Comparison of ENCODE assay signal across 9 mouse cellular contexts in the genomic region with DNA sequence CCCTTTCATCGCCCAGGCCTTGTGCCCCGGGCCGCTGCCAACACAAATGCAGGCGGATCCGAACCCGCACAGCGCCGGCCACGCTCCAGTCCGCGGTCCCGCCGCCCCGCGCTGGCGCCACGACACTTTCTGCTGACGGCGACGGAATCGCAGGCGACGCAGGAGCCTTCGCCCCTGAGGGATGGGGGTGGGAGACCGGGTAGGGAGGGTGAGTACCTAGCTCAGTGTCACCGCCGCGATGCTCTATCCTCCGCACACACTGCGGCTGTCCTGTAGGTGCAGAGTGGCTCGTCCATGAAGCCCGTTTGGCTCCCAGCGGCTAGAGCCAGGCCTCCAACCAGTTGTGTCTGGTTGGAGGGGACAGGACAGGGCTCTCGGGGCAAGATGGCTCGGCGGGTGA. TPM values are rescaled to one million over a fixed set of nuclear protein-coding genes. Genes with fewer than 3 reads are reported as not detected.
DNase-seq lines count a peak whose midpoint lies in the region; ATAC-seq and TF ChIP-seq lines count a peak whose summit lies in the region.
"Had no signal": no experiment of that assay in that cellular context is flagged by ENCODE, and none has a peak within 500 bp of the region (broad histone marks: within the 10 kb centered on the region; RNA-seq: fewer than 3 reads in every experiment).

No protein-coding gene starts in this region.

- no peaks in the 10 kb centered on the region for H3K9me3 ChIP-seq in heart, embryonic 15.5 days (replicated peaks)
- no peaks in the 10 kb centered on the region for H3K9me3 ChIP-seq in hindbrain, postnatal 0 days (ENCODE audit: low read length)
- no peaks in the 10 kb centered on the region for H3K9me3 ChIP-seq in midbrain, embryonic 16.5 days (replicated peaks; ENCODE audit: control insufficient read depth, low read length, poor library complexity, severe bottlenecking)

- H3K27me3 ChIP-seq in heart, embryonic 15.5 days: peaks cover 4% of the 10 kb centered on the region; the same call in 1 of the 2 replicates
- H3K27me3 ChIP-seq in hindbrain, postnatal 0 days (ENCODE audit: insufficient read depth, low read length): no peaks in the 10 kb centered on the region
- peaks cover 9% of the 10 kb centered on the region for H3K27me3 ChIP-seq in midbrain, embryonic 16.5 days (ENCODE audit: control insufficient read depth, insufficient read depth, low read depth, low read length)

- peak overlapping the region; percentile 29 for H3K4me3 ChIP-seq in heart, embryonic 15.5 days
- 0 out of 2 replicates have a peak overlapping the region, but pooled peaks have one; percentile 6 for H3K4me3 ChIP-seq in hindbrain, postnatal 0 days (ENCODE audit: low read length)
- peak overlapping the region; percentile 11; the same call in 1 of the 2 replicates for H3K4me3 ChIP-seq in midbrain, embryonic 16.5 days (ENCODE audit: low read depth, low read length)

- no peak for ATAC-seq in heart, embryonic 15.5 days (replicated peaks; ENCODE audit: insufficient number of reproducible peaks, insufficient read depth, low FRiP score, low read depth)
- no peak for ATAC-seq in hindbrain, postnatal 0 days
- ATAC-seq in midbrain, embryonic 16.5 days: no peak

- no peak for DNase-seq in heart, adult 18-20 months
- DNase-seq in embryo, embryonic 11 days: peak; percentile 45
- no peak for DNase-seq in hindbrain, postnatal 0 days (ENCODE audit: low spot score)
- DNase-seq in frontal cortex, postnatal 36 days (ENCODE audit: low spot score in 2 of 2): no peak
- no peak for DNase-seq in testis, postnatal 14 days (ENCODE audit: low spot score)
- no peak for DNase-seq in adrenal gland, adult 2 months
- DNase-seq: gastrocnemius, postnatal 25 days had no signal

- no peak for TF ChIP-seq CTCF in hindbrain, postnatal 0 days (IDR thresholded peaks at IDR 0.05; ENCODE audit: low read depth)

- peak overlapping the region; percentile 62 for H3K4me2 ChIP-seq in heart, embryonic 15.5 days
- peak overlapping the region; percentile 38; the same call in 1 of the 2 replicates for H3K4me2 ChIP-seq in hindbrain, postnatal 0 days (ENCODE audit: low read depth, low read length)
- peak overlapping the region; percentile 39 for H3K4me2 ChIP-seq in midbrain, embryonic 16.5 days (ENCODE audit: low read length)

- H3K9ac ChIP-seq in heart, embryonic 15.5 days: peak overlapping the region; percentile 33; the same call in 1 of the 2 replicates
- peak overlapping the region; percentile 13; the same call in 1 of the 2 replicates for H3K9ac ChIP-seq in hindbrain, postnatal 0 days (replicated peaks; ENCODE audit: low read length)
- no peak overlapping the region for H3K9ac ChIP-seq in midbrain, embryonic 16.5 days (ENCODE audit: low read depth, low read length)

- no peaks in the 10 kb centered on the region for H3K36me3 ChIP-seq in heart, embryonic 15.5 days
- H3K36me3 ChIP-seq in hindbrain, postnatal 0 days (ENCODE audit: insufficient read depth, low read length): no peaks in the 10 kb centered on the region
- no peaks in the 10 kb centered on the region for H3K36me3 ChIP-seq in midbrain, embryonic 16.5 days (ENCODE audit: control insufficient read depth, insufficient read depth, low read length)

- peaks cover 21% of the 10 kb centered on the region for H3K4me1 ChIP-seq in heart, embryonic 15.5 days (replicated peaks)
- no peaks in the 10 kb centered on the region for H3K4me1 ChIP-seq in hindbrain, postnatal 0 days (ENCODE audit: insufficient read depth, low read length)
- no peaks in the 10 kb centered on the region for H3K4me1 ChIP-seq in midbrain, embryonic 16.5 days (ENCODE audit: control insufficient read depth, insufficient read depth, low read length)

- 7% methylated on average over 36 of the region's 36 CpGs for WGBS in heart, embryonic 15.5 days
- 7% methylated on average over 36 of the region's 36 CpGs for WGBS in hindbrain, postnatal 0 days
- WGBS in midbrain, embryonic 16.5 days: 5% methylated on average over 36 of the region's 36 CpGs

- no peak overlapping the region for H3K27ac ChIP-seq in heart, embryonic 15.5 days
- H3K27ac ChIP-seq in hindbrain, postnatal 0 days: no peak overlapping the region
- H3K27ac ChIP-seq in midbrain, embryonic 16.5 days (ENCODE audit: low read length): no peak overlapping the region

RNA-seq across cellular contexts. Expression of a gene that starts 25.6 kb away (rescaled TPM):
- polyA plus RNA-seq in heart, embryonic 15.5 days (2015; fragmentation: Nextera tagmentation; extraction: Ambion mirVana): 5.0 and 7.4 TPM in 2 replicates
- total RNA-seq in heart, adult 18-20 months (2021): 1 to 10 TPM; 1.6 to 2.2 TPM
- 35.1 and 49.8 TPM in 2 replicates for total RNA-seq in hindbrain, postnatal 0 days (2014; rRNA removed)
- polyA plus RNA-seq in hindbrain, postnatal 0 days (2015; fragmentation: Nextera tagmentation; extraction: Ambion mirVana): 18.0 TPM in 2 replicates
- polyA plus RNA-seq in midbrain, embryonic 16.5 days (2015; fragmentation: Nextera tagmentation; extraction: Ambion mirVana): 13.5 and 13.7 TPM in 2 replicates
- 10 to 100 TPM in 1 of 2 experiments, 1 to 10 TPM in 1; 2.0 to 10.6 TPM for total RNA-seq in adrenal gland, adult 2 months (2021)
- polyA plus RNA-seq in adrenal gland, adult 2 months (2012; rRNA removed): 9.6 and 14.0 TPM in 2 replicates
